Mouse (Mus musculus) forebrain, embryonic 14.5 days (tissue): ENCODE measurements around the gene Tulp1. TPM values are rescaled to one million over a fixed set of nuclear protein-coding genes. Genes with fewer than 3 reads are reported as not detected.
"Not testable (repeated sequence)": the region's sequence is repeated elsewhere in the genome, so short reads cannot be mapped to it uniquely, and the experiment has no call there.

Source experiments
- ATAC-seq: fragments of 200-750 bp; cut with Nextera tagmentation; 2 replicates; pipeline ENCODE4 v1.8.0; 2017; ENCODE audit warnings: mild to moderate bottlenecking, moderate library complexity
- DNase-seq: peaks from one replicate; pipeline ENCODE4 v3.0.0-alpha.2; 2015; ENCODE audit warnings: low spot score
- H3K27ac ChIP-seq: fragments of 300-500 bp; sonication (generic); 2 replicates; pipeline ENCODE4 v1.5.1; 2014; ENCODE audit warnings: low read depth, mild to moderate bottlenecking, control low read depth, low read length, moderate library complexity
- H3K27me3 ChIP-seq: fragments of 300-500 bp; sonication (generic); replicated peaks from 2 replicates; pipeline ENCODE4 v1.6.1; 2014; ENCODE audit warnings: low read length, control low read depth, mixed read lengths; ENCODE audit not compliant: control insufficient read depth, insufficient read depth
- H3K36me3 ChIP-seq: fragments of 300-500 bp; sonication (generic); 2 replicates; pipeline ENCODE4 v1.6.1; 2014; ENCODE audit warnings: low read length, control low read depth; ENCODE audit not compliant: control insufficient read depth, insufficient read depth
- H3K4me1 ChIP-seq: fragments of 300-500 bp; sonication (generic); 2 replicates; pipeline ENCODE4 v1.6.1; 2014; ENCODE audit warnings: antibody characterized with exemption, low read length, control low read depth; ENCODE audit not compliant: control insufficient read depth, insufficient read depth
- H3K4me2 ChIP-seq: fragments of 300-500 bp; sonication (generic); 2 replicates; pipeline ENCODE4 v1.6.1; 2014; ENCODE audit warnings: mild to moderate bottlenecking, control low read depth, low read length
- H3K4me3 ChIP-seq: fragments of 300-500 bp; sonication (generic); 2 replicates; pipeline ENCODE4 v1.5.1; 2014; ENCODE audit warnings: low read depth, low read length, control low read depth
- H3K9ac ChIP-seq: fragments of 300-500 bp; sonication (generic); 2 replicates; pipeline ENCODE4 v1.6.1; 2014; ENCODE audit warnings: mild to moderate bottlenecking, low read length, control low read depth, moderate library complexity
- H3K9me3 ChIP-seq: fragments of 300-500 bp; sonication (generic); replicated peaks from 2 replicates; pipeline ENCODE4 v1.6.1; 2016; ENCODE audit warnings: low read length, control low read depth, mixed read lengths; ENCODE audit not compliant: control insufficient read depth
- WGBS: fragments of 180-500 bp; shearing (Covaris S2); extraction: QIAGEN DNeasy Blood & Tissue Kit; methylation state at CpG from one replicate; pipeline ENCODE4 v1.1.7; 2014; 5-methylcytosine and 5-hydroxymethylcytosine counted together
- polyA plus RNA-seq: library from polyadenylated mRNA; unstranded; fragments of >200 nt; fragmentation: Nextera tagmentation; extraction: Ambion mirVana; gene quantifications from 2 replicates; pipeline ENCODE4 v1.2.1, GENCODE M21; 2014

Gene Tulp1
- polyA plus RNA-seq, 1 experiment from 2014 or later = 1.3 TPM

DNA sequence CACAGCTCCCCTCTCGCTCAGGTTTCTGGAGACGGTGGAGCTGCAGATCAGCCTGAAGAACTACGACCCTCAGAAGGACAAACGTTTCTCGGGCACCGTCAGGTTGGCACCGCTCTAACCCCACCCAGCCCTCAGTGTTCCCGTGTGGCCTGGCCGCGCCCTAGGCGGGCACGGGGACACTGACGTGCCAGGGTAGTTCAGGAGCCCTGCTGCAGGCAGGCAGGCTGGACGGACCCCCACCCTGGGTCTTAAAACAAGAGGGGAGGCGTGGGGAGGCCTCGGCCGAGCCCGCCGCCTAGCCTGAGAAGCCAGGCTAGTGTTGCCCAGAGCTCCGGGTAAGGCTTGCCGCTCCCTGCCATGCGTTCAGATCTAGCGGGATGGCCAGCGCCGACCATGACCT, 36.1 kb downstream of the Tulp1 start:
- DNase-seq = no peak
- under 1% methylated on average over 25 of the region's 25 CpGs for WGBS

GRCm38 (mm10) chr17:28328366-28328928, 36.6 kb downstream of the Tulp1 start, which contains the start of gene Rpl10a:
Gene Rpl10a (plus strand): TSS chr17:28328471.
- H3K4me1 ChIP-seq = peaks cover 14% of the 10 kb centered on the region
- WGBS = under 1% methylated on average over 64 of the region's 67 CpGs
- peak within 1 kb of the TSS; percentile 95 for H3K27ac ChIP-seq
- peak within 1 kb of the TSS; percentile 96 for H3K9ac ChIP-seq
- peaks cover 35% of the 10 kb centered on the region for H3K36me3 ChIP-seq
- no peaks in the 10 kb centered on the region for H3K9me3 ChIP-seq
- H3K4me2 ChIP-seq = peak within 1 kb of the TSS; percentile 84
- no peaks in the 10 kb centered on the region for H3K27me3 ChIP-seq
- DNase-seq (peak; percentile 98), ATAC-seq (peak; percentile 93)
- peak within 1 kb of the TSS; percentile 71 for H3K4me3 ChIP-seq

More for the DNA sequence above, 36.1 kb downstream of the Tulp1 start:
- H3K27ac ChIP-seq = peak overlapping the region; percentile 95
- H3K9ac ChIP-seq = peak overlapping the region; percentile 96
- H3K4me2 ChIP-seq = peak overlapping the region; percentile 84
- peak overlapping the region; percentile 71 for H3K4me3 ChIP-seq
- peak; percentile 19 for ATAC-seq
- H3K9me3 ChIP-seq = no peaks in the 10 kb centered on the region
- H3K36me3 ChIP-seq = peaks cover 38% of the 10 kb centered on the region
- H3K4me1 ChIP-seq = peaks cover 14% of the 10 kb centered on the region
- no peaks in the 10 kb centered on the region for H3K27me3 ChIP-seq

GRCm38 (mm10) chr17:28327673-28328325, 37.2 kb downstream of the Tulp1 start:
- peak; percentile 38 for ATAC-seq
- no peaks in the 10 kb centered on the region for H3K27me3 ChIP-seq
- no peaks in the 10 kb centered on the region for H3K9me3 ChIP-seq
- H3K9ac ChIP-seq = peak overlapping the region; percentile 96
- peak overlapping the region; percentile 95 for H3K27ac ChIP-seq
- DNase-seq = no peak
- peaks cover 14% of the 10 kb centered on the region for H3K4me1 ChIP-seq
- H3K4me3 ChIP-seq = peak overlapping the region; percentile 71
- WGBS = 10% methylated on average over 22 of the region's 22 CpGs
- peaks cover 31% of the 10 kb centered on the region for H3K36me3 ChIP-seq
- H3K4me2 ChIP-seq = peak overlapping the region; percentile 84

DNA sequence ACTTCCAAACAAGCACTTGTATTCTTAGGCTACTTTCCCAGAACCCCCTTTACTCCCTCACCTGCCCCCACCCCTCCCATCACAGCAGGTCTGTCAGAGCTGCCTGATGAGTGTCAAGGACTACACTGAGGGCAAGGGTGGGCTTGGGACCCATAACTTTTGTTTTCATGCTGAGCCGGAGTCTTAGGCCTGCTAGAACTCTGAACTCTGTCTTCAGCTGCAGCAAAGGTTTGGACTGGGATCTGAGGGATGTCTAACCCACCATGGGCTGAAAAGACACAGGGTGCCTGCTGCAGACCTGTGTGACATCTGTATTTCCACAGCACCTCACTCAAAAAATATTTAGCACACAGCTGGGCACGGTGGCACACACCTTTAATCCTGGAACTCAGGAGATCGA, 38.1 kb downstream of the Tulp1 start:
- no peak overlapping the region for H3K4me2 ChIP-seq
- peaks cover 14% of the 10 kb centered on the region for H3K4me1 ChIP-seq
- ATAC-seq (no peak), DNase-seq (no peak)
- no peak overlapping the region for H3K9ac ChIP-seq
- H3K9me3 ChIP-seq = no peaks in the 10 kb centered on the region
- H3K27me3 ChIP-seq = no peaks in the 10 kb centered on the region
- WGBS = 90% methylated on average over 3 of the region's 3 CpGs
- H3K4me3 ChIP-seq = no peak overlapping the region
- peaks cover 25% of the 10 kb centered on the region for H3K36me3 ChIP-seq
- H3K27ac ChIP-seq = no peak overlapping the region

GRCm38 (mm10) chr17:28325751-28326150, 39.3 kb downstream of the Tulp1 start:
- Histone ChIP-seq H3K9me3 (no peaks in the 10 kb centered on the region), H3K4me3 (no peak overlapping the region), H3K9ac (no peak overlapping the region), H3K36me3 (peaks cover 17% of the 10 kb centered on the region), H3K27me3 (no peaks in the 10 kb centered on the region), H3K4me1 (peaks cover 14% of the 10 kb centered on the region), H3K27ac (no peak overlapping the region), H3K4me2 (no peak overlapping the region)
- WGBS = 95% methylated on average over 8 of the region's 8 CpGs
- DNase-seq = no peak
- no peak for ATAC-seq

DNA sequence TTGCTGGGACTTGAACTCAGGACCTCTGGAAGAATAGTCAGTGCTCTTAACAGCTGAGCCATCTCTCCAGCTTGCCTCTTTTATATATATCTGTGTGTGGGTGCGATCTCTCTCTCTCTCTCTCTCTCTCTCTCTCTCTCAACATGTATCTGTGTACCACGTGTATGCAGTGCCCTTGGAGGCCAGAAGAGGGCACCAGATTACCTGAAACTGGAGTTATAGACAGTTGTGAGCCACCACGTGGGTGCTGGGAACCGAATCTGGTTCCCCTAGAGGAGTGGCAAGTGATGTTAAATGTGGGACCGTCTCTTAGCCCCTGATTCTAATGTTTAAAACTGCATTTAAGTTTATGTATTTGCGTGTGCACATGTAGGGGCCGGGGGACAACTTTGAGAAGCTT, 40.6 kb downstream of the Tulp1 start:
- H3K36me3 ChIP-seq, H3K27ac ChIP-seq, H3K4me2 ChIP-seq, H3K4me3 ChIP-seq, H3K9me3 ChIP-seq, ATAC-seq, H3K4me1 ChIP-seq, H3K9ac ChIP-seq, DNase-seq, H3K27me3 ChIP-seq: not testable (repeated sequence)
- WGBS = 94% methylated on average over 7 of the region's 7 CpGs

GRCm38 (mm10) chr17:28323786-28324185, 41.2 kb downstream of the Tulp1 start:
- 94% methylated on average over 8 of the region's 8 CpGs for WGBS
- Histone ChIP-seq H3K4me2 (no peak overlapping the region), H3K27ac (no peak overlapping the region), H3K27me3 (no peaks in the 10 kb centered on the region), H3K4me3 (no peak overlapping the region), H3K4me1 (peaks cover 5% of the 10 kb centered on the region), H3K9me3 (no peaks in the 10 kb centered on the region), H3K9ac (no peak overlapping the region), H3K36me3 (peaks cover 12% of the 10 kb centered on the region)
- ATAC-seq = no peak
- no peak for DNase-seq

DNA sequence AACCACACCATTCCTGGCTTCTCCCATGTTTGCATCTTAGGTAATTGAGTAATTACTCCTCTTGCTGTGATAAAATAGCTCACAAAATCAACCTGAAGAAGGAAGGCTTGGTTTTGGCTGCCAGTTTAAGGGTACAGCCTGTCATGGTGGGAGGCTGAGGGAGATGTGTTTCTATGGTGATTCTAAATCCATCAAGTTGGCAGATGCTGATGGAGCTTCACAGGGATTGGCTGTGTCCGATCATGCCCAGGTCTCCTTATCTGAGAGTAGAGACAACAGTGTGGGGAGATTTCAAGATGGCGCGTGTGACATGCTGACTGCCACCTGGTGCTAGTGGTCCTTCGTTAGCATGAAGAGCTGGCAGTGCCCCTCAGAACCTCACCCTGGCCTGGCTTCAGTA, 43.3 kb downstream of the Tulp1 start:
- DNase-seq (no peak), ATAC-seq (no peak)
- Histone ChIP-seq H3K27me3 (no peaks in the 10 kb centered on the region), H3K9me3 (no peaks in the 10 kb centered on the region), H3K36me3 (peaks cover 27% of the 10 kb centered on the region), H3K4me1 (no peaks in the 10 kb centered on the region), H3K4me2 (no peak overlapping the region), H3K4me3 (no peak overlapping the region), H3K27ac (no peak overlapping the region), H3K9ac (no peak overlapping the region)
- 95% methylated on average over 4 of the region's 4 CpGs for WGBS

DNA sequence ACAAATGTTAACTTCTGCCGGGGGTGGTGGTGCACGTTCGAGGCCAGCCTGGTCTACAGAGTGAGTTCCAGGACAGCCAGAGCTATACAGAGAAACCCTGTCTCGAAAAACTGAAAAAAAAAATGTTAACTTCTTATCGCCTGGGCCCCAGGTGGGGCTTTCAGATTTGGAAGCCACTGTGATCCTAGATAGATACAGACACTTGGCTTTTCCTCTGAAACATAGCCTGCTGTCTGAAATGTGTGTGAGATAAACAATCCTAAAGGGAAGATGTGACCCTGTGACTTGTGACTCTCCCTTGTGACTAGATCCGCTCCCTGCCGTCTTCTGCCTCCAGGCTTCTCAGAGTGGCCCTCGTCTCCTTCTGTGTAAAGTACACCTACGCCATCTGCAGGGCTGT, 47.3 kb downstream of the Tulp1 start:
- Histone ChIP-seq H3K4me2 (no peak overlapping the region), H3K4me1 (0 out of 2 replicates have a peak, but pooled peaks cover 8% of the 10 kb centered on the region), H3K9ac (no peak overlapping the region), H3K9me3 (no peaks in the 10 kb centered on the region), H3K27ac (no peak overlapping the region), H3K27me3 (no peaks in the 10 kb centered on the region), H3K36me3 (peaks cover 35% of the 10 kb centered on the region), H3K4me3 (no peak overlapping the region)
- DNase-seq = no peak
- 87% methylated on average over 9 of the region's 9 CpGs for WGBS
- ATAC-seq = no peak
